Comparison of ENCODE assay signal across 25 mouse cellular contexts in the genomic region with DNA sequence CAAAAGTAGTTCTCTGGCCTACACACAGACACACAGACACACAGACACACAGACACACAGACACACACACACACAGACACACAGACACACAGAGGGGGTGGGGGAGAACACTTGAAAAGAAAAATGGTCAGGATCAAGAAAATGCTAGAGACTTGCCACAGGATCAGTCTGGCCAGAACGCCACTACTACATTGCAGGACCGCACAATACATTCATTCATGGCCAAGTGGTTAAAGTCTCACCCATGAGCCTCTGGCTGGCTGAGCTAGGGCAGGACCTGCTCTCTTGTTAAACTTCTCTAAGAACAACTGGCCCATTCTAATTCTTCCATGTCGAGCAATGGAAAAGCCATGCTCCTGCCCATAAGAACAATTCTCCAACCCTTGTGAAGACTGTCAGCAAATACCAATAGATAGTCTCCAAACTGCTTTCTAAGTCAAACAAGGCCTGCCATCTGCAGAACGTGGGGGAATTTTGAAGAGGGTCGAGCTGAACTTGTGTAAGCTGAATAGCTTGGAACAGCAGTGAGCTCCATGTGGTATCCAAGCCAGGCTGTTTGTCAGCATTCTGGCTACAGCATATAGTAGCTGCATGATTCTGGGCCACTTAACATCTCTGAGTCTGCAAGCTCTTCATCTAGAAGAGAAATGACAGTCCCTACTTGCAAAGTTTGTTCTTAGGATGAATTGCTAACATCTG.
DNase-seq lines count a peak whose midpoint lies in the region; ATAC-seq and TF ChIP-seq lines count a peak whose summit lies in the region.
"Had no signal": no experiment of that assay in that cellular context is flagged by ENCODE, and none has a peak within 500 bp of the region (broad histone marks: within the 10 kb centered on the region; RNA-seq: fewer than 3 reads in every experiment).

No protein-coding gene starts in this region.

- no peak overlapping the region for H3K4me3 ChIP-seq in layer of hippocampus, adult 2 months
- no peak overlapping the region for H3K4me3 ChIP-seq in lung, embryonic 14.5 days (ENCODE audit: low read depth, low read length)
- H3K4me3 ChIP-seq in limb, embryonic 13.5 days, result no peak overlapping the region
- H3K4me3 ChIP-seq: forebrain, embryonic 12.5 days; forebrain, embryonic 15.5 days; heart, embryonic 13.5 days; hindbrain, embryonic 12.5 days; hindbrain, embryonic 15.5 days had no signal

- H3K27me3 ChIP-seq in lung, embryonic 14.5 days (ENCODE audit: insufficient read depth, low read length), result no peaks in the 10 kb centered on the region
- H3K27me3 ChIP-seq in limb, embryonic 13.5 days, result no peaks in the 10 kb centered on the region
- H3K27me3 ChIP-seq: CH12.LX; forebrain, embryonic 12.5 days; forebrain, embryonic 15.5 days; heart, embryonic 13.5 days; hindbrain, embryonic 12.5 days; hindbrain, embryonic 15.5 days had no signal

- WGBS in lung, embryonic 14.5 days, result 56% methylated on average over 5 of the region's 5 CpGs
- WGBS in limb, embryonic 13.5 days, result 68% methylated on average over 5 of the region's 5 CpGs

- no peaks in the 10 kb centered on the region for H3K36me3 ChIP-seq in lung, embryonic 14.5 days (ENCODE audit: insufficient read depth)
- no peaks in the 10 kb centered on the region for H3K36me3 ChIP-seq in limb, embryonic 13.5 days
- H3K36me3 ChIP-seq: forebrain, embryonic 12.5 days; G1E; heart, embryonic 13.5 days; hindbrain, embryonic 12.5 days had no signal

- H3K9me3 ChIP-seq in lung, embryonic 14.5 days (ENCODE audit: low read depth, low read length), result no peaks in the 10 kb centered on the region
- H3K9me3 ChIP-seq in limb, embryonic 13.5 days, result no peaks in the 10 kb centered on the region
- H3K9me3 ChIP-seq: forebrain, embryonic 12.5 days; forebrain, embryonic 15.5 days; G1E; heart, embryonic 13.5 days; hindbrain, embryonic 12.5 days; hindbrain, embryonic 15.5 days had no signal

- TF ChIP-seq CTCF in layer of hippocampus, adult 2 months (conservative IDR thresholded peaks at IDR 0.05), result no peak
- no peak for TF ChIP-seq CTCF in lung, embryonic 14.5 days (IDR thresholded peaks at IDR 0.05; ENCODE audit: low read depth)

- peak; percentile 51 for DNase-seq in heart, adult 11 months
- DNase-seq in heart, postnatal 36 days, result no peak
- peak; percentile 29 to 31 for DNase-seq in layer of hippocampus, adult 2 months (ENCODE audit: low spot score in 2 of 2)
- no peak for DNase-seq in layer of hippocampus, adult 11-12 months (ENCODE audit: low spot score)
- peak; percentile 4 for DNase-seq in lung, embryonic 14.5 days
- no peak for DNase-seq in lung, postnatal 14 days
- no peak for DNase-seq in adrenal gland, postnatal 10 days
- DNase-seq: adrenal gland, adult 2 months; adrenal gland, postnatal 25 days; B cell, adult 2 months; cerebellum, adult 18-20 months; cerebellum, adult 9-10 months; cerebellum, postnatal 14 days; gastrocnemius, postnatal 10 days; gastrocnemius, postnatal 36 days; heart, postnatal 14 days had no signal

- no peaks in the 10 kb centered on the region for H3K4me1 ChIP-seq in lung, embryonic 14.5 days (ENCODE audit: insufficient read depth)
- no peaks in the 10 kb centered on the region for H3K4me1 ChIP-seq in limb, embryonic 13.5 days
- H3K4me1 ChIP-seq: heart, embryonic 13.5 days; hindbrain, embryonic 12.5 days; hindbrain, embryonic 15.5 days had no signal

- no peak for ATAC-seq in lung, embryonic 14.5 days (ENCODE audit: insufficient read depth)
- ATAC-seq in limb, embryonic 13.5 days (ENCODE audit: low FRiP score, low read depth), result no peak
- ATAC-seq: forebrain, embryonic 15.5 days; Patski had no signal

- H3K27ac ChIP-seq in layer of hippocampus, adult 2 months, result peak overlapping the region; percentile 58; the same call in 1 of the 2 replicates
- H3K27ac ChIP-seq in lung, embryonic 14.5 days (ENCODE audit: low read depth), result no peak overlapping the region
- peak overlapping the region; percentile 59; the same call in 1 of the 2 replicates for H3K27ac ChIP-seq in limb, embryonic 13.5 days
- H3K27ac ChIP-seq: forebrain, embryonic 12.5 days; forebrain, embryonic 15.5 days; heart, embryonic 13.5 days; hindbrain, embryonic 12.5 days; hindbrain, embryonic 15.5 days had no signal

- no peak overlapping the region for H3K9ac ChIP-seq in lung, embryonic 14.5 days
- H3K9ac ChIP-seq in limb, embryonic 13.5 days, result no peak overlapping the region
- H3K9ac ChIP-seq: forebrain, embryonic 12.5 days; forebrain, embryonic 15.5 days; heart, embryonic 13.5 days; hindbrain, embryonic 12.5 days; hindbrain, embryonic 15.5 days had no signal

- intact Hi-C loops in heart, postnatal 36 days (cut with DNase I), result no loop called here

- H3K4me2 ChIP-seq in lung, embryonic 14.5 days, result no peak overlapping the region
- H3K4me2 ChIP-seq in limb, embryonic 13.5 days (replicated peaks), result no peak overlapping the region
- H3K4me2 ChIP-seq: forebrain, embryonic 12.5 days; forebrain, embryonic 15.5 days; heart, embryonic 13.5 days; hindbrain, embryonic 12.5 days; hindbrain, embryonic 15.5 days had no signal

Comparison
In these comparisons a context has a peak if more than half of its experiments do, and no peak if none do; other contexts are left out.
1. DNase-seq: peak in heart, adult 11 months (single experiment), layer of hippocampus, adult 2 months (2 of 2) and lung, embryonic 14.5 days (single experiment); none in heart, postnatal 36 days (0 of 2), layer of hippocampus, adult 11-12 months (single experiment), lung, postnatal 14 days (single experiment) and adrenal gland, postnatal 10 days (single experiment).